Mouse (Mus musculus) kidney, postnatal 10 days (tissue): ENCODE measurements at regions not wholly inside any gene's neighbourhood (a gene's known extent, or its start where the extent isn't known, plus 50 kb on each side); places are given as distances from the start of the nearest gene placed in this dataset.

Experiments used
- DNase-seq: peaks from one replicate; pipeline ENCODE4 v3.0.0; 2021; ENCODE audit warnings: mixed read lengths

DNA sequence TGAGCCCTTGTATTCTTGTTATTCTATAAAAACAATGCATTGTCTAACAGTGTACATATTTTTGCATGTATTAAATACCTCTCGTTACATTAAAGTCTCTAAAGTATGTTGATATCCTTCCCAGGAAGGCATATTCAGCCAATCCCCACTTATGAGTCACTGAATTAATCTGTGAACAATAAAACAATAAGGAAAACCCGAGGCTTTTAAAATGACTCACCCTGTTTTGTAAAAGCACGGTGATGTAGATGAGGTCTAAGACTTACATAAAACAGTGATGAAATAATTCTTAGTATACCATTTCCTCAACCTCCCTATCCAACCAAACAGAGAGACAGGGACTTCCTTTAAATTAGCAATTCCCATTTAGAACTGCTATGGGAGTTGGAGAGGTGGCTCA lies 95.8 kb downstream of the Asb7 start:
- no peak for DNase-seq

DNA sequence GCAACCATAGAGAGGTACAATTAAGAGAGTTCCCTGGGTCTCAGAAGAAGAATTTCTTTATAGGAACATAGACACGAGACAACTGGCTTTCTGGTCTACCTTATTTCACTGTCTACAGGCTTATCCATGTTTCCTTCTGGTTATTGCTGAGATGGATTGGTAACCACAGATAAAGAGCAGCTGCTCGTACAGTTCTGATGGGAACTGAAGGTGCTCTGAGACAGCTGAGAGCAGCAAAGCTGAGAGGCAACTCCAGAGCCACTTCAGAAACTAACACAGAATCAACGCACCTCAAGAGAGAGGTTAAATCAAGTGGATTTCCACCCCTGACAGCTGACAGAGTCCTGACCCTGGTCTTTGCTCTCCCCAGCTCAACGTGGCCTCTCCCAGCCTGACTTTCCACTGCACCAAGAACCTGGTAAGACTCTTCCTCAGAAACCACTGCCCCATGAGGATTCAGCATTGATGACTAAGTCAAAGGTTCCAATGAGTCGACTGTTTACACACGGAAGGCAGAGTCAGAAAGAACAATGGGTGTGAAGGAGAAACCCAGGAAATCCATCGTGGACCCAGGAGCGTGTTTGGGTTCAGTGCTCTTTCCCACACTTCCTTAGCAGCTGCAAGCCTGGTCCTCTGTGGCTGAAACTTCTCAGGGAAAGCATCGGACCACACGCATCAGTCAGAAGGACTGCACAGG lies 97.7 kb downstream of the Asb7 start:
- no peak for DNase-seq

DNA sequence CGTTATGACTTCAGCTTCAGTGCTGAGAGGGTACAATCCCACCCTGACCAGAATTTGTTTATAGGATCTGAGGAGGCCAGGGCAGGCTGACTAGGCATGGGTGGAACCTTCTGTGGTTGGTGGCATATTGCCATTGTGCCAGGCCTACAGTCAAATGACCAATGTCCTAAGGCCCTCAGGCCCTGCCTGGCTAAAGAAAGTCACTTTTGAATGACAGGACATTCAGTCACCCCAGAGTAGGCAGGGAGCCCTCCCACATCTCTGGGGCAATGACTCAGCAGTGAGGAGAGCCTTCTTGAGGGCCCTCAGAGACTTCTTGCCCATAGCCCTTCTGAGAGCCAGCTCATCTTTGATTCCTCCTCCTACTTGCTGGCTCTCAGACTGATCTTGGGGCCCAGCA lies 102.9 kb downstream of the Asb7 start:
- DNase-seq: no peak

DNA sequence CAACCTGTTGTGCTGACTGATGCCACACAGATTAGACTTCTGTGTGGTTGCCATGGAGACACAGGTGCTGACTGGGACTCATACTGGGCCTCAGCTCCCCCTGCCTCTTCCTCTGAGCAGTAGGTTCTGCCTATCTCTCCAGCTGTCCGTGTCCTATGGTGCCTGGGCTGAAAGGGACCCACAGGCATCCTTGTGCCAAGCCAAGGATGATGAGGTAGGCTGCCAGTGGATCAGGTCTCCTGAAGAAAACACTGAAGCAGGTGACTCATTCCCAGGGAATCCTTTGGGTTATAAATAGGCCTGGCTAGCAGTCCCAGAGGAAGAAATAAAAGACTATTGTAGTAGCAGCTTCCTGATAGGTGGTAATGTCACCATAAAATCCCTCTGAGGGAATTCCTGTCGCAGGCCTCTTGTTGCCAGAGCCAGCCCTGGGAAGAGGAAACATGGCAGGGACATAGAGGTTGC lies 108.7 kb downstream of the Asb7 start:
- DNase-seq: no peak

DNA sequence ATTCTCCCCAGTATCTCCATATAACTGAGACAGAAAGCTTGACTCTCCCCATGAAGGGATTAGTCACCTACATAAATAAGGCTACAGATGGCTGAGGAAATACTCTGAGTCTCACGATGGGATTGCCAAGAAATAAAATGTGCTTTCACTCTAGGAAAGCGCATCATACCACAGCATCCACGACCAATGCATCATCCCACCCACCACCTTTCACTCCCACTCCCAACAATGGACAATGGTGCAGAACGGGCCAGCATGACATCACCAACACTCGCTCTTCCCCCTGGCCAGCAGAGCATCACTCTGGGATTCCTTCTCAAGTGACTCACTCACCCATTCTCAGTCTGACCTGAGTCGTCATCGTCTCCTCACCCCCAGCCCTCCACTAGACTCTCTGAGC lies 113.1 kb downstream of the Asb7 start:
- no peak for DNase-seq

DNA sequence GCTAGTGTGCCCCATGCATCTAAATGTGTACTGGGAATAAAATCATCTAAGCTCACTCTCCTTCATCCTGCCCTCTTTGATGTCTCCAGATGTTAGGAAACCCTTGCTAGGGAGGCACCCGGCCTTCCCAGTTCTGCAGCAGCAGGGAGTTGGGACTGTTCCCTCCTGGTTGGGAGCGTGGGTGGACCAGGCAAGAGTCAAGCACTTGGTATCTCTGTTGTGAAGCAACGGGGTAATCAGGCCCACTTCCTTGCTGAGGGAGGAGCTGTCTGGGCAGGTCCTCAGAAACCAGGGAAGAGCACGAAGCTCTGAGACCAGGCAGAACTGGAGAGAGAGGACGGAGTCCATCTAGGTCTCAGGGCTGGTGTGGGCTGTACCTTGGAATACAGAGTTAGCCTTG lies 117.9 kb downstream of the Asb7 start:
- no peak for DNase-seq

DNA sequence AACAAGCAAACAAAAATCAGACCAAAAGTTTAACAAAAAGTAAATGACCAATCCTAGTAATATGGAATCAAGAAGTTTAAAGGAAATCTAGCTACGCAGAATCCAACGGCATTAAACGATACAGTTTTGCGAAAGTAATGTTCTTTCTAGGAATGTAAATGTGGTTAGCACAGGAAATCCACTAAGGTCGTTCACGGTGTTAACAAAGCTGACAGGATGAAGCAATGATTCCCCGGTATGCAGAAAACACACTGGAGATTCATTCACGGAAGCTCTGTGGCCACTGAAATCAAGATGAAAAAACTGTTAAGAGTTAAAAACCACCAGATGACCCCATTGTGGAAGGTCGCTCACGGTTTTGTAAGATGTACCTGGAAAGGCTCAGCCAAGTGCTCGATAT lies 120.4 kb upstream of the Aldh1a3 start:
- no peak for DNase-seq

DNA sequence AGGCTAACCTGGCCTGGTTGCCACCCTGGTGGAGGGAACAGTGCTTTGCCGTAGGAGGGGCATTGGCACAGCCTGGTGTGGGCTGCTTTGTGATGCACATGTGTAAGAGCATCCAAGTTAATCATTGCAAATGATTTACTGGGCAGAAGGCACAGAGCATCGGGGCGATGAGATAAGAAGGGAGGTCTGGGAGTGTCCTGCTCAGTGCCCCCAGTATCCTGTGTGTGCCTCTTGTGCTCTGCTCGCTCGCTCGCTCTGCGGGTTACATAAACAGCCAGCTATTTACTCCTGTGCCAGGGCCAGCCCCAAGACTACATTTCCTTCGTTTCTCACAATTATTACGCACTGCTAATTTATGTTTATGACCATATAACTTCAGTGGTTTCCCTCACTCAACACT lies 117.9 kb upstream of the Aldh1a3 start:
- no peak for DNase-seq

DNA sequence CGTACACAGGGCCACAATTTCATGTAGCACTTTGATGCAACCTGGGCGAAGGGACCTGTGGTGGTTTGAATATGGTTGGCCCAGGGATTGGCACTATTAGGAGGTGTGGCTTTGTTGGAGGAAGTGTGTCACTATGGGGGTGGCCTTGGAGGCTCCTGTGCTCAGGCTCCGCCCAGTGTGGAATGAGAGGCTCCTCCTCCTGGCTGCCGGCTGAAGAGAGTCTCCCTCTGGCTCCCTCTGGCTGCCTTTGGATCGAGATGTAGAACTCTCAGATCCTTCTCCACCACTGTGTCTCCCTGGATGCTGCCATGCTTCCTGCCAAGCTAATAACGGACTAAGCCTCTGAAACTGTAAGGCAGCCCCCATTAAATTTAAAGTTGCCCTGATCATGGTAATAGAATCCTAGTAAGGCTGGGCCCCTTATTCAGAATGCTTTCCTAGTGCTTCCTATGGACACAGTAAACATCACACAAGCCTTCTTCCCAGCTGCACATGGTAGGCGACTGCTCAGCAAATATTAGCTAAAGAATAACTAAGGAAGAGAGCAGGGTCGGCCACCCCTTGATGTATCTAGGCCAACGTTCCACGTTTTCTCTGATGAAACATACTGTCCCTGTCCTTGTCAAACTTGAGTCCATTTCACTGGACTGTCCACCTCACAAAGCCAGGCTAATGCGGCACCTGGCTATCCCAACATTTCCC lies 117.2 kb upstream of the Aldh1a3 start:
- DNase-seq: peak; percentile 29

DNA sequence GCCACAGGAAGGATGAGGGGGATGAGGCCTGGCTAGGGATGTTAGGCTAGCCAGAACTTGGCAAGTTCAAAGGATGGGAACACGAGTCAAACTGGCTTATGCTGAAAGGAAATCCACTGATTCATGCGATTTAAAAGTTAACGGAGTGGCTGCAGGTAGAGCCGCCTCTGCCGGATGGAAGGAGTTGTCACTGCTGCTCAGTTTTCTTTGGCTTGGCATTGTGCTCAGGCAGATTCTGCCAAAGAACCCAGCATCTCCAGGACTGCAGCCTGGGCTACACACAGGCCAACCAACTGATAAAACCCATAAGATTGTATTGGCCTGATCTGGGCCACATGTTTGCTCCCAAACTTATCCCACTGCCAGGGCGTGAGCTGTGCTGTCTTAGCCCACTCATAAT lies 105.3 kb upstream of the Aldh1a3 start:
- DNase-seq: no peak

DNA sequence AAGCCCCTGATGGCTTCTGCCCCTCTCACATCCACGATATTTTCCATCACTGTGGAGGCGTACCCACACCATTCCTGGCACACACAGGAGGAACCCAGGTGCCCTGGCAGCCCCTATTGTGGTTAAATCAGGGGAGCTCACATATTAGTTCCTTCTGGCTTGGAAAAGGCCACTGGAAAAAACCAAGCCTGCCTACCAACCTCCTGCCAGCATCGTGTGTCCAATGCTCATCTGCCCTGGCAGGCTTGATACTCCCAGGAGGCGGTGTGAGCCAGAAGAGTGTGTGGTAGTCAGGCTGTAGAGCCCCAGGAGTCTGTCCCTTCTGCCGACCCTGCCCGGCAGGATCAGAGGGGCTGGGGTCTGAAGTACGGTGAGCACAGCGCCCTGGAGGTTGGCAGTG lies 104.7 kb upstream of the Aldh1a3 start:
- DNase-seq: no peak

DNA sequence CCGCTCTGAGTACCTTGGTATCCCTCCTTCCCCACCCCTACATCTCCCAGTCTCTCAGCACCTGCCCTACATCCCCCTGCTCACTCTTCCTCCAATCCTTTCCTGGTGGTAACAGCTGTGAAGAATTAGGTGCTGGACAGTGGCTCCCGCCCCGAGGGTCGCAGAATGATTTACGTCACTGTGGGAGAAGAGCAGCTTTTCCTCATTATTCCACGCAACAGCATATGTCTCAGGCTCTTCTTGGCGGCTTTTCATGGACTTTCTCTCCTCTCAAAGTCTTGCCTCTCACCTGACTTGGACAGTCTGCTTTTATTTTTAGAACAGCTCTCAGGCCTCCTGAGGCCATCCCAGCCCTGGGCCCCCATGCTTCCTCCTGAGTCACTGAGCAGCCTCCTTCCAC lies 103.8 kb upstream of the Aldh1a3 start:
- DNase-seq: no peak

DNA sequence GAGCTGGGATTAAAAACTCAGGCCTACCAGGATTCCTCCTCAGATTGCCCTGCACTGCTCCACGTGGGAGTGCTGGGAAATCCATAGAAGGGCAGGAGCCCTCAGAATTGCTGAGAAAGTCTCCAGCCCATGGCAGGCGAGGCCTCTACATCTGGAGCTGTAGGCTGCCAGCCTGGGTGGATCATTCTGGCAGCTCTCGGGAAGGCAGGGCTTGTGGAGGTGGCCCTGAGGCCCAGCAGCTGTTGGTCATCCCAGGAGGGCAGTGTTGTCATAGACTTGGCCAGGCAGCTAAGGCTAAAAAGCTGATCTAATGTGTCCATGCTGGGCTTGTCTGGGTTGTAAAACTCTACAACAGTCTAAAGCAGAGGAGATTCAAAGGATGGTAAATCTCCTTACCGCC lies 101.6 kb upstream of the Aldh1a3 start:
- peak; percentile 59 for DNase-seq

DNA sequence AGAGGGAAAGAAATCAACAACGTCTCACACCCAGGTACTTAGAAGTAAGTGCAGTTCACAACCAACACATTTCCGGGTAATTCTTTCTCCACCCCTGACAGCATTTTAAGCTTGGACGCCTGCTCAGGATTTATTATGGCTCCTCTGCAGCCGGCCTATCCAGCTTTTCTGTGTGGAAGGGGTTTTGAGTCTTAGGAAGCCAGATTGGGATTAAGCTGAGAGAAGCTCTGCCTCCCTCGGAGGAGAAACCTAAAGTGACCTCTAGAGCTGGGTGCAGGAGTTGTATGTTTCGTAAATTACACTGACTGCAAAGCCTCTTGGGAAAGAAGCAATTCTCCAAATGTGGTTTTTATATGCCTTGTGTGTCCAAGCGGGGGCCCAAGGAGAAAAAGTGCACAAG lies 96.6 kb upstream of the Aldh1a3 start:
- DNase-seq: no peak

DNA sequence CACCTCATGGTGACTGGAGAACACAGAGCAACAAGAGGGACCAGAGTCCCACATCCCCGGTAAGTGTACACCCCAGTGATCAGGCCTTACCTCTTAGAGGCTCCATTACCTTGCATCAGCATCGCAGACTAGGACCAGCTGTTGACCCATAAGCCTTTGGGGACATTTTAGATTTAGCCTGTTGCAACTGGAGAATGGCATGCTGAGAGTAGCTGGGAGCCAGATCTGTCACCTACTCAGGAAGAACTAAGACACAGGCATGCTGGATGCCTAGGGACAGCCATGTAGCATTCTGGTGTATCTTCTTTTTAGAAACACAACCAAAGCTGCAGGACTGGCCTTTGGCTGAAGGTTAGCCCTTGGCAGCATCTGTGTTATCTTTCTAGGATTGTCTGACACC lies 94.2 kb upstream of the Aldh1a3 start:
- DNase-seq: no peak

DNA sequence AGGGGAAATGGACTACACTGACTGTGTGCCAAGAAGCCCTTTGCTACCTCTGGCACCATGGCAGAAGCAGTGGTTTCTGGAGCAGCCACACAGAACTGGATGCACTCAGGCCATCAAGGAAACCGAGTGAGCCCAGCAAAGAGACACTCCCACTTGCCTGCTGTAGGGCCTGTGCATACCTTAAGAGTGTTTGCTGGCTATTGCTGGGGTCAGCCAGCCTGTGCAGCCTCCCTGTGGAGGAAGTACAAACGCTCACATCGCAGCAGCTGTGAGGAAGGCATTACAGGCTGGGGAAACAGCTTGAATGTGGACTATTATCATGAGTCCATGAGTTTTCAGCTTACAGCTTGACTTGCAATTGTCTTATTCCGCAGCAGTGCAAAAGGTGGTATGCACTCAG lies 88.8 kb upstream of the Aldh1a3 start:
- no peak for DNase-seq

DNA sequence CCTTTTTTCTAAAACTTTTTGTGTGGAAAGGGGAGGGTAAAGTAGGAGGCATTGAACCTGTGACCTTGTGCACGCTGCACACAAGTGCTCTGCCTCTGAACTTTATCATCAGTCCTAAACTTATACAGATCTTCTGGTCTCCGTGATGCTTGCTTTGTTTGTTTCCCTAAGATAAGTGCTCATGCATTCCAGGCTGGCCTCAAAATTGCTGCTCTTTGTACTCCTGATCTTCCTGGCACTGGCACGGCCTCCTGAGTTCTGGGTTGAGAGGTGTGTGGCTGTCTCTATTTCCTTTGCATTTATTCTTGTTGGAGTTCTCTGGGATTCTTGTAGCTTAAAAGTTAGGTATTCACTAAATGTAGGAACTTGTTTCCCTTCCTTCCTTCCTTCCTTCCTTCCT lies 86.1 kb upstream of the Aldh1a3 start:
- DNase-seq: no peak

DNA sequence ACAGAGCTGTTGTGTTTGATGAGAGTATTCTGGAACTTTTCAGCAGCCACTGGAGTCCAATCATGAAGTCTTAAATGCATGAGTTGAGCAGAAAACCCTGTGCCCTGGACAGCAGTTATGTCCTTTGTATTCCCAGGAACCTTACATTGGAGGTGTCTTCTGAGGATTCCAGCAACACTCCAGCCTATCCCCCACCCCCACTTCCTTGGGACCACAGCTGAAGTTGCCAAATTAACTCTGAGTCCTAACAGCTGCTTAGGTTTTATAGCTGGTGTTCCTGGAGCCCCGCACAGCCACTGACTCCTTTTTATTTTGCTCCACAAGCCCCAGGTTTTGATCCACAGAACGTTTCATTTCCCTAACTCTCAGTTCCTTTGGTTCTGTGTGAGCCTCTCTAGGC lies 78.4 kb upstream of the Aldh1a3 start:
- no peak for DNase-seq

DNA sequence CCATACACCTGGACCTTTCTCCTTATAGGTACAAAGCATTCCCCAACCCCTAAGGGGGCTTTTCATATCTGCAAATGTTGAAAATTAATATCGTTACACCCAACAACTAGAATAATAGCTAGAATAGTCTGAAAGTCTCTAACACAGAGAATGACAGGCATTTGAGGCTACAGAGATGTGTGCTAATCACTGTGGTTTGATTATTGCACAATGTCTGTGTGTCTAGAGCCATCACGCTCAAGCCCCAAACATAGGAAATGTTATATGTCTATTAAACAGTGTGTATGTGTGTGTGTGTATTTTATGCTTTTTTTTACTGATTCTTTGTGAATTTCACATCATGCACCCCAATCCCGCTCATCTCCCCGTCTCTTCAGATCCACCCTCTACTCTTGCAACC lies 77.2 kb upstream of the Aldh1a3 start:
- DNase-seq: no peak

DNA sequence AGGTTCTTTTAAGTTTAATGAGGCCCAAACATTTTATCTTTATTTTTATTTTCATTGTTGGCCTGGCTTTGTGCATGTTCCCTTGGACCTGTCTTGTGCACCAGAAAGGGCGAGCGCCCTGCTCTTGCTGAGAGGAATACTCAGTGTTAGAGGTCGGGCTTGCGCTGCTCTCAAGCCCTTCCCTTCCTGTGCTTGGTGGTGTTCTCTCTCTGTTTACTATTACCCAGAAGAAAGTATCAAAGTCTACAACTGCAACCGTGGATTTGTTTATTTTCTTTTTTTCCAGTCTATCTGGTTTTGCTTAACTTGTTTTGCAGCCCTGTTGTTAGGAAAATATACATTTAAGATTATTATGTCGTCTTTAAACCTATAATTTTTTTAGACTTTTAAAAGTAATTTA lies 74.1 kb upstream of the Aldh1a3 start:
- no peak for DNase-seq

DNA sequence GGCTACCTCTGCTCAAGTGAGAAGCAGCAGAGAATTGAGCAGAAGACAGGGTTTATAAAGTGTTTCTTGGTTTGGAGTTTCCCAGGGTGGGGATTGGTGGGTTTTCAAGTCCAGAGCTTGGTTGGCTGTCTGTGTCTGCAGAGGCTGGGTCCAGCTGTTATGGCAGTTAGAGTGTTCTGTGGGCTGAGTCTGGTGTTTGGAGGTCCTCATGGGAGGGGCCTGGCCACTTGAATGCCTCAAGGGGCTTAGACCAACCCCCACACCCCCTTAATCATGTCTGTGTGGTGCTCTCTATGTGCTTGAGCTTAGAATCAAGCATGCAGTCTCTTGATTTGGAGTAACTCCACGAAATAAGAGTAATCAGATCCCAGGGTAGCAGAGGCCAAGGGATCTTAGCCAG lies 70.2 kb upstream of the Aldh1a3 start:
- peak; percentile 14 for DNase-seq

DNA sequence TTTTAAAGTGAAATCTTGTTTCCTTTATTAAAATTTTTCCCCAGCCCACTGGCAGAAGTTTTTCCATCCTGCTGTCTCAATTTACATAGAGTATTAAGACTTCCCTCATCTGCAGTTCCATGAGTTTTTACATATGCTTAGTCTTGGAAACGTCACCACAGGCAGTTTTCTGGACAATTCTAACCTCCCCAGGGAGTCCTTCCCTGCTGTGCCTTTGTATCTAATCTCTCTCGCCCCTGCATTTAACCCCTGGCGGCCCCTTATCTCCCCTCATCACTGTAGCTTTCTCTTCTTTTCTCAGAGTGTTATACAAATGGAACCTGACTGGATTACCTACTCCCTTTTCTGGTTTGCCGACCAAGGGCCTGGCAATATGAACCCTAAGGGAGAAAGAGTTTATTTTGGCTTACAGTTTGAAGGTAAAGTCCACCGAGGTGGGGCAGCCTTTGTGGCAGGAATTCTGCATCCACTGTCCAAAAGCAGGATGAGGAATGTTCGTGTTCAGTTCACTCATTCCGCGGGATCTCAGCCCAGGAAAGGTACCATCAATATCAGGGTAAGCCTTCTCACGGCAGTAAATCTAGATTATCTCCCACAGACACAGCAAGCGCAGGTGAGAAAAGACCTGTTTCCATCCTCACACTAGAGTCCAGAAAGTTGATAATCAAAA lies 66.0 kb upstream of the Aldh1a3 start:
- DNase-seq: no peak

DNA sequence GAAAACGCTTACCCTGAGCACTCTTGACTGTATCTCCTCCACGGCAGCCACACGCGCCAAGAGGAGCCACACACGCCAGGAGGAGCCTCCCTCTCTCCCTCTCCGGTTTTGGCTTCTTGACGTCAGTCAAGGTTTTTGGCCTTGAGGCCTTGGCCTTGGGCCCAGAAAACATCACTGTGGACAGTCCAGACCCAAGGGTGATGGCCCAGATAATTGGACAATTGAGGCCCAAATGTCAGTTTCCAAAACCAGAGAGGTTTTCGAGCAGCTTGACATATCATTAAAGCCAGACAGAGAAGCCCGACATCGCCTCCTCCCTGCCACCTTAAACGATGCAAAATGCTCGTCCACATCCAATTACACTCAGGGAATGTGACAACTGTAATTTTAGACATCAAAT lies 65.4 kb upstream of the Aldh1a3 start:
- no peak for DNase-seq

DNA sequence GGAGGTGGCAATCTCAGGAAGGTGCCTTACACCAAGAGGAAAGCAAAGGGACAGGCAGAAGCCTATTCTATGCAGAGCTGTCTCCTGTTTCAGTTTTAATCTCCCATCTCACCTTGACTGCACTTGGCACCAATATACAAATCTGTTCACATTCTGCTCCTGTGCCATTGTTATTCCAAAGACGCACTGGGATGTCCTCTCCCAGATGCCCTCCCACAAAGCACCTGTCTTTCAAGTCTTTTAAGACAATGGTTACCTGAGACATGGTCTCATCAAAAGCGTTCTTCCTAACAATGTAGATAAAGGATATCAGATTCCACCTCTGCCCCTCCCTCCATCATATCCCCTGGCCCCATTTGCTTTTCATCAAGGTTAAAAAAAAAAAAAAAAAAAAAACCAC lies 64.2 kb upstream of the Aldh1a3 start:
- DNase-seq: no peak
